Mouse (Mus musculus) megakaryocyte, adult 5-6 weeks (primary cell): Measurements from ENCODE around the gene Olfr118. TPM values are rescaled to one million over a fixed set of nuclear protein-coding genes. Genes with fewer than 3 reads are reported as not detected.
"Not testable (repeated sequence)": the region's sequence is repeated elsewhere in the genome, so short reads cannot be mapped to it uniquely, and the experiment has no call there.

ENCODE experiments used
- ATAC-seq: 2 replicates; pipeline ENCODE4 v1.8.0; 2016; ENCODE audit warnings: mild to moderate bottlenecking, inconsistent platforms; ENCODE audit not compliant: poor library complexity, severe bottlenecking
- total RNA-seq, 2 experiments: library from RNA; stranded (forward) in 1 of 2; stranded (reverse) in 1 of 2; fragments of 153-499, 151-499 nt in 1 of 2; fragments of 221-1000, 200-1000 nt in 1 of 2; gene quantifications; 2 replicates each; pipeline versions ENCODE4 v1.2.3 to v1.2.4; 2015 to 2017

The Olfr118 gene
- total RNA-seq (2015): not detected in 2 replicates
- total RNA-seq (2017): not detected in 2 replicates

DNA sequence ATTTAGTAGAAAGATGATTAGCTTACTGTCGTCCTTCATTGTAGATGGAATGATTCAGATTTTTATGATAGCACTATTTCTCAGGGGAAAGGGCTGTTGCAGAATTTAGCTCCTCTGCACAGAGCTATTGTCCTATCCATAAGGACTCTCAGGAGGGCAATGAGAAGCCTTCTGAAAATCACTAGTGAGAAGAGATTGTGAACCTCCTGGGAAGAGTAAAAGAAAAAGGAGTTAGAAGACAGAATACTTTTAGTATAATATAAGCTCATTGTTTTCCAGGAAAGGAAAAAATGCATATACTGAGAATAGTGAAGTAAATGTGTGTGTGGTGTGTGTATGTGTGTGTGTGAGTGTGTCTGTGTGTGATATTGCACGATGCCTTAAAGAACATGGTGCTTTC lies at the start of gene Olfr118:
Olfr118 (plus strand) TSS at position 301 of the 400 bp plus-strand sequence.
- ATAC-seq: no peak

DNA sequence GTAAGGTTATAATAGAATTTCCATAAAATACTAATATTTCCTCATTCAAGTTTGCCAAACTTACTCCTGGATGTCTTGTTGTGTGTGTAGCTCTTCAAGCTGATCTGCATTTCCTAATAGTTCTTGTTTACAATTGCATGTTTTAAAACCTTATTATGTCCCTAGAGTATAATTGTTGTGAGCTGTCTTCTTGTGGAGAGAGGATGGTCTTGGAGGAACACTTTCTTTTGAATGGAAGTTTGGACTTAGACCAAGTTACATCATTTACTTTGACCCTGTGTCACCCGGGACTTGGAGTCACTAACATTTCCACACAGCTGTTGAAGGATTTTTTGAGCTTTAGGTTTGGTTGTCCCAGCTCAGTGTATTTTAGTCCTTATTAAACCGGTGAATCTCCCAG lies 39.8 kb upstream of the Olfr118 start, which contains the start of the genes Olfr115 and Olfr116:
Olfr115 (minus strand) TSS at position 101 of the 400 bp plus-strand sequence.
Olfr116 (minus strand) TSS at position 191 of the 400 bp plus-strand sequence.
- no peak for ATAC-seq

DNA sequence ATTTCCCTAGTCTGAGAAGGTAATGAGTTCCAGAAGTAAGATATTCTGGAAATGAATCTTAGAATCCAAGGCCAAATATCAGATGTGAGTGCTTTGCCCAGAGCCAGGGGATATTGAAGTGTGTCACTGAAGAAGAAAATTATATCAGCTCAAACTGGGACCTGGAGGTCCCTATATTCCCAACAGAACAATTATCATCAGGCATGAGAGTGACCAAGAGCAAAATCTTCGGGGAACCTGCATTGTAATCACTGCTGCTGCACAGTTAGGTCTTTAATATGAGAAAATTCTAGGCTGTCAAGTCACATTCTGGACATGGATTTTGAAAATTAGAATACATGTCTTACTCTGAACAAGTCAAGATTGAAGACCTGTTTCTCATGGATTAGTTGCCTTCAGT lies 3.1 kb upstream of the Olfr118 start, which contains the start of gene Olfr117:
Olfr117 (minus strand) TSS at position 101 of the 400 bp plus-strand sequence.
- ATAC-seq: no peak

DNA sequence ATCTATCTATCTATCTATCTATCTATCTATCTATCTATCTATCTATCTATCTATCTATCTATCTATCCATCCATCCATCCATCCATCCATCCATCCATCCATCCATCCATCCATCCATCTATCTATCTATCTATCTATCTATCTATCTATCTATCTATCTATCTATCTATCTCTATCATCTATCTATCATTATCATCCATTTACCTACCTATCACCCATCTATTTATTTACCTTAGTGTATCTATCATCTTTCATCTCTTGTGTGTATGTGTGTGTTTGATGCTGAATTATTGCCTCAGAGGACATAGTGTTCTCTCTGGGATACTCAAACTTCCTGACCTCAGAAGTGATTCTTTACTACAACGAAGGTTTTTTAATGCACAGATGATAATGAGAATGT lies 29.5 kb downstream of the Olfr118 start, which contains the start of gene Olfr119:
Olfr119 (plus strand) TSS at position 301 of the 400 bp plus-strand sequence.
- ATAC-seq: not testable (repeated sequence)

DNA sequence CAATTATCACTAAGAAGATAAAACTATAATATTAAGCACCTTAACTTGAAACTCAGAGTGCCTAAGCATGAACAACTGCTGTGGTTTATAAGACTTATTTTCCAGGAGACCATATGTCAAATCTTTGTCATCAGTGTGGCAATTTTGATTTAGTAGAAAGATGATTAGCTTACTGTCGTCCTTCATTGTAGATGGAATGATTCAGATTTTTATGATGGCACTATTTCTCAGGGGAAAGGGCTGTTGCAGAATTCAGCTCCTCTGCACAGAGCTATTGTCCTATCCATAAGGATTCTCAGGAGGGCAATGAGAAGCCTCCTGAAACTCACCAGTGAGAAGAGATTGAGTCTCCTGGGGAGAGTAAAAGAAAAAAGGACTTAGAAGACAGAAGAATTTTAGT lies 54.7 kb downstream of the Olfr118 start, which contains the start of gene Olfr120:
Olfr120 (plus strand) TSS at position 301 of the 400 bp plus-strand sequence.
- ATAC-seq: no peak

Other genes starting within 250 kb of the Olfr118 start
- not detected in 2 replicates for gene Olfr108, start 221.5 kb upstream of the Olfr118 start, total RNA-seq (2015)
- gene Olfr108, start 221.5 kb upstream of the Olfr118 start, total RNA-seq (2017): not detected in 2 replicates
- gene Olfr109, start 208.1 kb upstream of the Olfr118 start, total RNA-seq (2015): not detected in 2 replicates
- gene Olfr109, start 208.1 kb upstream of the Olfr118 start, total RNA-seq (2017): not detected in 2 replicates
- 0.62 TPM in 1 of 2 replicates, not detected in the other for gene H2-M2, start 183.4 kb upstream of the Olfr118 start, total RNA-seq (2015)
- gene H2-M2, start 183.4 kb upstream of the Olfr118 start, total RNA-seq (2017): not detected in 2 replicates
- gene Olfr110, start 174.5 kb upstream of the Olfr118 start, total RNA-seq (2015): not detected in 2 replicates
- not detected in 2 replicates for gene Olfr110, start 174.5 kb upstream of the Olfr118 start, total RNA-seq (2017)
- gene Olfr111, start 159.0 kb upstream of the Olfr118 start, total RNA-seq (2015): not detected in 2 replicates
- not detected in 2 replicates for gene Olfr111, start 159.0 kb upstream of the Olfr118 start, total RNA-seq (2017)
- gene Olfr112, start 97.5 kb upstream of the Olfr118 start, total RNA-seq (2015): not detected in 2 replicates
- not detected in 2 replicates for gene Olfr112, start 97.5 kb upstream of the Olfr118 start, total RNA-seq (2017)
- gene Olfr113, start 89.3 kb upstream of the Olfr118 start, total RNA-seq (2015): not detected in 2 replicates
- not detected in 2 replicates for gene Olfr113, start 89.3 kb upstream of the Olfr118 start, total RNA-seq (2017)
- not detected in 2 replicates for gene Olfr114, start 74.2 kb upstream of the Olfr118 start, total RNA-seq (2015)
- not detected in 2 replicates for gene Olfr114, start 74.2 kb upstream of the Olfr118 start, total RNA-seq (2017)
- not detected in 2 replicates for gene Olfr115, start 39.9 kb upstream of the Olfr118 start, total RNA-seq (2015)
- not detected in 2 replicates for gene Olfr115, start 39.9 kb upstream of the Olfr118 start, total RNA-seq (2017)
- not detected in 2 replicates for gene Olfr116, start 39.8 kb upstream of the Olfr118 start, total RNA-seq (2015)
- gene Olfr116, start 39.8 kb upstream of the Olfr118 start, total RNA-seq (2017): not detected in 2 replicates
- gene Olfr117, start 3.2 kb upstream of the Olfr118 start, total RNA-seq (2015): not detected in 2 replicates
- gene Olfr117, start 3.2 kb upstream of the Olfr118 start, total RNA-seq (2017): not detected in 2 replicates
- gene Olfr119, start 29.6 kb downstream of the Olfr118 start, total RNA-seq (2015): not detected in 2 replicates
- not detected in 2 replicates for gene Olfr119, start 29.6 kb downstream of the Olfr118 start, total RNA-seq (2017)
- gene Olfr120, start 54.8 kb downstream of the Olfr118 start, total RNA-seq (2015): not detected in 2 replicates
- gene Olfr120, start 54.8 kb downstream of the Olfr118 start, total RNA-seq (2017): not detected in 2 replicates
- gene Olfr121, start 81.9 kb downstream of the Olfr118 start, total RNA-seq (2015): not detected in 2 replicates
- gene Olfr121, start 81.9 kb downstream of the Olfr118 start, total RNA-seq (2017): not detected in 2 replicates
- gene Olfr122, start 101.6 kb downstream of the Olfr118 start, total RNA-seq (2015): not detected in 2 replicates
- gene Olfr122, start 101.6 kb downstream of the Olfr118 start, total RNA-seq (2017): not detected in 2 replicates
- gene Olfr123, start 126.5 kb downstream of the Olfr118 start, total RNA-seq (2015): not detected in 2 replicates
- gene Olfr123, start 126.5 kb downstream of the Olfr118 start, total RNA-seq (2017): not detected in 2 replicates
- gene Olfr124, start 132.9 kb downstream of the Olfr118 start, total RNA-seq (2015): not detected in 2 replicates
- not detected in 2 replicates for gene Olfr124, start 132.9 kb downstream of the Olfr118 start, total RNA-seq (2017)
- not detected in 2 replicates for gene Olfr125, start 166.0 kb downstream of the Olfr118 start, total RNA-seq (2015)
- gene Olfr125, start 166.0 kb downstream of the Olfr118 start, total RNA-seq (2017): not detected in 2 replicates
- not detected in 2 replicates for gene Olfr126, start 180.5 kb downstream of the Olfr118 start, total RNA-seq (2015)
- gene Olfr126, start 180.5 kb downstream of the Olfr118 start, total RNA-seq (2017): not detected in 2 replicates
- gene Olfr127, start 233.4 kb downstream of the Olfr118 start, total RNA-seq (2015): not detected in 2 replicates
- gene Olfr127, start 233.4 kb downstream of the Olfr118 start, total RNA-seq (2017): not detected in 2 replicates